Mouse (Mus musculus): Measurements from ENCODE around the gene Kras. TPM values are rescaled to one million over a fixed set of nuclear protein-coding genes. Genes with fewer than 3 reads are reported as not detected.
A peak's percentile ranks its signal among the peaks of the same experiment; 100 is the strongest.

Gene Kras
- total and polyA plus RNA-seq, 3 experiments = 15.6 to 44.3 TPM; not detected in 1

DNA sequence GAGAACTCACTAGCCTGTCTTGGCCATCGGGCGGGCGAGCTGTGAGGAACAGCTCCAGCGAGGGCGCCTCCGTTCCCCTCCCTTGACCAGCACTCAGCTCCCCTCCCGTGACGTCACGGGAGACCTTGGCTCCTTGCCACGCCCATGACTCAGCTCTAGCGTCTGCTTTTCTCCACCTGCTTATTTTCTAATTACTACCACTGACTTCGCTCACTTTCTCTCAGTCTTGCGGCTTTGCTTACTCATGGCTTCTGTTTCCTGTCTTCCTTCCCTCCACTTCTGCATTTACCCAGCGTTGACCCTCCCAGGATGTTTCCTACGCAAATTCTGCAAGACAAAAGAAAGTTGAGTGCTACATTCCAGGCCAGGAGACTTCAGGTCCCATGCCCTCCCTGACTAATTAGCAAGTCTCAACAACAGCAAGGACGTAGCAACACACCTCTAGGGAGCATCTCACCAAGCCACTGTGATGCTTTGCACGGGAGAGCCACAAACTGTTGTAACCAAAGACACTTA is 26.3 kb upstream of the Kras start:
- H3K79me2 ChIP-seq (ENCODE audit: control insufficient read depth, insufficient read depth, low read length, poor library complexity) = no peaks in the 10 kb centered on the region; the same call in 1 of the 2 replicates
- peaks cover 38 to 54% of the 10 kb centered on the region in 2 experiments for H3K4me1 ChIP-seq (ENCODE audit: control insufficient read depth in 1 of 2, insufficient read depth in 2 of 2, low read length in 2 of 2)
- DNase-seq (ENCODE audit: low read depth, low spot score) = peak; percentile 95
- peak overlapping the region; percentile 68 for H3K9ac ChIP-seq (ENCODE audit: control insufficient read depth, low read depth, low read length, poor library complexity, severe bottlenecking)
- no peaks in the 10 kb centered on the region for H3K27me3 ChIP-seq (ENCODE audit: control insufficient read depth in 1 of 2, insufficient read depth in 2 of 2, low read length in 2 of 2)
- H3K27ac ChIP-seq (ENCODE audit: control insufficient read depth, low read depth, low read length) = peak overlapping the region; percentile 88
- H3K4me3 ChIP-seq (ENCODE audit: control insufficient read depth in 1 of 2, insufficient read depth in 1 of 2, low read depth in 2 of 2, low read length in 2 of 2) = peak overlapping the region; percentile 49 to 64
- no peaks in the 10 kb centered on the region for H3K9me3 ChIP-seq (replicated peaks; ENCODE audit: insufficient read depth, low read length)
- peaks cover 0 to 49% of the 10 kb centered on the region in 2 experiments; a peak in 2 of 4 replicates for H3K36me3 ChIP-seq (ENCODE audit: control insufficient read depth in 1 of 2, insufficient read depth in 2 of 2, low read length in 2 of 2)
- TF ChIP-seq MYB (IDR thresholded peaks at IDR 0.05; ENCODE audit: low read depth, low read length) = 0 out of 2 replicates have a peak, but pooled peaks have one; percentile 59
- no peak for TF ChIP-seq ZNF384 (IDR thresholded peaks at IDR 0.05; ENCODE audit: low read depth, low read length)
- peak; percentile 33; the same call in 1 of the 2 replicates for TF ChIP-seq TAL1 (IDR thresholded peaks at IDR 0.05; ENCODE audit: low read length)
- no peak; the same call in 1 of the 2 replicates for TF ChIP-seq HCFC1 (IDR thresholded peaks at IDR 0.05; ENCODE audit: low read depth, low read length)
- TF ChIP-seq EP300 (IDR thresholded peaks at IDR 0.05; ENCODE audit: low read depth in 1 of 2, low read length in 2 of 2) = peak; percentile 86 to 87
- TF ChIP-seq UBTF (IDR thresholded peaks at IDR 0.05; ENCODE audit: borderline replicate concordance, insufficient read depth, low read depth, low read length) = no peak
- peak; percentile 17; the same call in 1 of the 2 replicates for TF ChIP-seq RCOR1 (IDR thresholded peaks at IDR 0.05; ENCODE audit: low read depth, low read length)
- no peak for TF ChIP-seq MEF2A (IDR thresholded peaks at IDR 0.05; ENCODE audit: extremely low read depth, insufficient replicate concordance, low read depth, low read length, poor library complexity, severe bottlenecking)
- peak; percentile 91 for TF ChIP-seq MAFK (IDR thresholded peaks at IDR 0.05; ENCODE audit: borderline replicate concordance, low read depth, low read length)
- TF ChIP-seq ELF1 (IDR thresholded peaks at IDR 0.05; ENCODE audit: low read depth, low read length) = no peak; the same call in none of the 2 replicates
- no peak for TF ChIP-seq RAD21 (IDR thresholded peaks at IDR 0.05; ENCODE audit: low read depth, low read length)
- TF ChIP-seq JUND (IDR thresholded peaks at IDR 0.05; ENCODE audit: low read depth, low read length) = peak; percentile 92
- TF ChIP-seq GABPA (IDR thresholded peaks at IDR 0.05; ENCODE audit: low read depth, low read length) = peak; percentile 92
- no peak for TF ChIP-seq POLR2AphosphoS2 (IDR thresholded peaks at IDR 0.05; ENCODE audit: low read length)
- TF ChIP-seq MAX (IDR thresholded peaks at IDR 0.05; ENCODE audit: low read length) = peak; percentile 81; the same call in 1 of the 2 replicates
- TF ChIP-seq MXI1 (IDR thresholded peaks at IDR 0.05; ENCODE audit: low read depth, low read length) = peak; percentile 67; the same call in 1 of the 2 replicates
- TF ChIP-seq E2F4 (IDR thresholded peaks at IDR 0.05; ENCODE audit: borderline replicate concordance, low read depth, low read length) = 0 out of 2 replicates have a peak, but pooled peaks have one; percentile 58
- peak; percentile 45; the same call in 1 of the 2 replicates for TF ChIP-seq MYC (IDR thresholded peaks at IDR 0.05; ENCODE audit: low read depth, low read length)
- TF ChIP-seq NRF1 (IDR thresholded peaks at IDR 0.05; ENCODE audit: insufficient read depth, low read depth, low read length, poor library complexity, severe bottlenecking) = peak; percentile 11; the same call in 1 of the 2 replicates
- TF ChIP-seq CHD1 (IDR thresholded peaks at IDR 0.05; ENCODE audit: low read depth, low read length) = no peak; the same call in 1 of the 2 replicates
- TF ChIP-seq ZMIZ1 (IDR thresholded peaks at IDR 0.05; ENCODE audit: low read depth, low read length) = no peak
- TF ChIP-seq NELFE (IDR thresholded peaks at IDR 0.05; ENCODE audit: low read depth, low read length) = peak; percentile 55
- TF ChIP-seq KAT2A (conservative IDR thresholded peaks at IDR 0.05; ENCODE audit: low read depth, low read length) = no peak; the same call in 1 of the 2 replicates
- no peak for TF ChIP-seq USF1 (IDR thresholded peaks at IDR 0.05; ENCODE audit: low read depth, low read length)
- TF ChIP-seq POLR2A (IDR thresholded peaks at IDR 0.05; ENCODE audit: control insufficient read depth in 1 of 2, insufficient read depth in 1 of 2, low read depth in 1 of 2, low read length in 2 of 2, poor library complexity in 1 of 2) = peak in 1 of 2 experiments; percentile 63; a peak in 2 of 4 replicates
- peak; percentile 72 for TF ChIP-seq TCF12 (IDR thresholded peaks at IDR 0.05; ENCODE audit: low read depth, low read length)
- no peak for TF ChIP-seq SMC3 (IDR thresholded peaks at IDR 0.05; ENCODE audit: low read depth, low read length)
- TF ChIP-seq SIN3A (IDR thresholded peaks at IDR 0.05; ENCODE audit: low read length) = peak; percentile 88
- TF ChIP-seq ZC3H11A (IDR thresholded peaks at IDR 0.05; ENCODE audit: low read depth, low read length) = no peak; the same call in 1 of the 2 replicates
- TF ChIP-seq CHD2 (IDR thresholded peaks at IDR 0.05; ENCODE audit: low read length) = no peak
- peak; percentile 100 for TF ChIP-seq ETS1 (IDR thresholded peaks at IDR 0.05; ENCODE audit: low read depth, low read length)
- no peak for TF ChIP-seq POLR2AphosphoS5 (IDR thresholded peaks at IDR 0.05; ENCODE audit: borderline replicate concordance, low read depth, low read length)
- TF ChIP-seq BHLHE40 (IDR thresholded peaks at IDR 0.05; ENCODE audit: borderline replicate concordance, low read depth, low read length) = peak; percentile 47; the same call in 1 of the 2 replicates
- 0 out of 2 replicates have a peak, but pooled peaks have one; percentile 50 for TF ChIP-seq ZKSCAN1 (IDR thresholded peaks at IDR 0.05; ENCODE audit: low read depth, low read length)
- no peak; the same call in 1 of the 2 replicates for TF ChIP-seq GATA1 (IDR thresholded peaks at IDR 0.05; ENCODE audit: low read depth, low read length)
- TF ChIP-seq MAZ (IDR thresholded peaks at IDR 0.05; ENCODE audit: low read depth, low read length) = peak; percentile 78
